Mouse (Mus musculus) layer of hippocampus, adult 11-12 months (tissue): Measurements from ENCODE around the gene Taar2.

Source experiments
- DNase-seq: peaks from one replicate; pipeline ENCODE4 v3.0.0; 2022; ENCODE audit warnings: low spot score

The Taar2 gene

GRCm38 (mm10) chr10:23985546-23985945, 47.2 kb downstream of the Taar2 start, which contains the start of gene Taar6:
Gene Taar6 (minus strand): TSS chr10:23985646.
- no peak for DNase-seq

GRCm38 (mm10) chr10:23986419-23986818, 48.0 kb downstream of the Taar2 start:
- DNase-seq, result no peak
